Mouse (Mus musculus) myocyte (in vitro differentiated cells): ENCODE data around the gene Popdc2. TPM values are rescaled to one million over a fixed set of nuclear protein-coding genes. Genes with fewer than 3 reads are reported as not detected.

Source experiments
- H3K27me3 ChIP-seq: one replicate; pipeline ENCODE4 v1.6.1; 2011; ENCODE audit not compliant: control insufficient read depth, insufficient read depth, insufficient read length
- H3K36me3 ChIP-seq: one replicate; pipeline ENCODE4 v1.6.1; 2011; ENCODE audit not compliant: control insufficient read depth, insufficient read depth
- H3K4me2 ChIP-seq: one replicate; pipeline ENCODE4 v1.6.1; 2011; ENCODE audit warnings: low read depth, control low read depth
- H3K4me3 ChIP-seq: one replicate; pipeline ENCODE4 v1.5.1; 2011; ENCODE audit warnings: mild to moderate bottlenecking, control low read depth, moderate library complexity
- H3K79me2 ChIP-seq: one replicate; pipeline ENCODE4 v1.6.1; 2011; ENCODE audit not compliant: control insufficient read depth, insufficient read depth
- H3ac ChIP-seq: one replicate; pipeline ENCODE4 v1.6.1; 2011; ENCODE audit not compliant: control insufficient read depth, insufficient read length
- CEBPB ChIP-seq: IDR thresholded peaks from 2 replicates; pipeline ENCODE4 v1.6.1; 2011; ENCODE audit warnings: mild to moderate bottlenecking, moderate library complexity; ENCODE audit not compliant: poor library complexity, insufficient read depth, severe bottlenecking
- E2F4 ChIP-seq: IDR thresholded peaks from one replicate; pipeline ENCODE4 v1.6.1; 2011; ENCODE audit warnings: mild to moderate bottlenecking, control low read depth, moderate library complexity; ENCODE audit not compliant: insufficient read depth
- MAX ChIP-seq: IDR thresholded peaks from one replicate; pipeline ENCODE4 v1.6.1; 2011; ENCODE audit warnings: low read depth, mild to moderate bottlenecking, control low read depth
- MYOD1 ChIP-seq, 3 experiments: IDR thresholded peaks; one replicate each; pipeline ENCODE4 v1.6.1; 2011; ENCODE audit warnings: control low read depth in 2 of 3, low read depth in 2 of 3, mild to moderate bottlenecking in 2 of 3, moderate library complexity in 1 of 3; ENCODE audit not compliant: insufficient read length in 2 of 3, control insufficient read depth in 1 of 3
- MYOG ChIP-seq, 3 experiments: IDR thresholded peaks; one replicate each; pipeline ENCODE4 v1.6.1; 2011; ENCODE audit warnings: control low read depth in 2 of 3, low read depth in 2 of 3, mild to moderate bottlenecking in 2 of 3; ENCODE audit not compliant: insufficient read length in 2 of 3, control insufficient read depth in 1 of 3, insufficient read depth in 1 of 3
- POLR2A ChIP-seq: IDR thresholded peaks from one replicate; pipeline ENCODE4 v1.6.1; 2011; ENCODE audit warnings: low read depth, mild to moderate bottlenecking, control low read depth, moderate library complexity; ENCODE audit not compliant: insufficient read length
- POLR2AphosphoS2 ChIP-seq: IDR thresholded peaks from one replicate; pipeline ENCODE4 v1.6.1; 2011; ENCODE audit warnings: low read depth, control low read depth; ENCODE audit not compliant: insufficient read length
- REST ChIP-seq: IDR thresholded peaks from one replicate; pipeline ENCODE4 v1.6.1; 2011; ENCODE audit warnings: mild to moderate bottlenecking, control low read depth, moderate library complexity; ENCODE audit not compliant: insufficient read depth, insufficient read length
- SRF ChIP-seq: IDR thresholded peaks from one replicate; pipeline ENCODE4 v1.6.1; 2011; ENCODE audit warnings: low read depth; ENCODE audit not compliant: control insufficient read depth, insufficient read length
- TCF12 ChIP-seq: IDR thresholded peaks from one replicate; pipeline ENCODE4 v1.6.1; 2011; ENCODE audit warnings: mild to moderate bottlenecking, control low read depth; ENCODE audit not compliant: poor library complexity, insufficient read depth, severe bottlenecking
- TCF3 ChIP-seq: IDR thresholded peaks from one replicate; pipeline ENCODE4 v1.6.1; 2011; ENCODE audit warnings: low read depth, control low read depth; ENCODE audit not compliant: insufficient read length
- USF1 ChIP-seq: IDR thresholded peaks from one replicate; pipeline ENCODE4 v1.6.1; 2011; ENCODE audit warnings: low read depth, mild to moderate bottlenecking, control low read depth, moderate library complexity
- polyA plus RNA-seq: library from polyadenylated mRNA; unstranded; fragments of >200 nt; fragmentation: generic; extraction: Trizol; gene quantifications from one replicate; pipeline ENCODE4 v1.2.1, GENCODE M21; 2012; ENCODE audit warnings: missing spikeins

The Popdc2 gene
- 10.5 TPM for polyA plus RNA-seq

DNA sequence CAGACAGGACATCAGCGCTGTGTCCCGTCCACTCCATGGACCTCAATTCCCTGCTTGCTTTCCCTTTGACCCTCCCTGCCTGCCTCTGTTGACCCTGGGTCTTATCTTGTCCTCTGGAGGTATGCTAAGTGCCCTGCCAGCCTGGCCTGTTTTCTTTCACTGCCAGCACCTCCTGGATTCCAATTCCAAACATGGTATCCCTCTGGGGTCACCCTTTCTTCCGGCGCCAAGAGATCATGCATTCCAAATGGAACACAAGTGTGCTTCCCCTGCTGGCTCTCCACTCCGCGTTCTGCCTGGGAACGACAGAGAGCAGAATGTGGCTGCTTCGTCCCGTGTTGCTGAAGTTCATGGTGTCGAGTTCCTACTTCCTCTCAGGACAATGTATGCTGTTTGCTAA, at the start of gene Popdc2:
TSS of gene Popdc2 (plus strand) at position 277 of the 400 bp plus-strand sequence.
- H3K36me3 ChIP-seq, result no peaks in the 10 kb centered on the region
- no peak for TF ChIP-seq SRF
- TF ChIP-seq TCF3, result no peak
- no peaks in the 10 kb centered on the region for H3K27me3 ChIP-seq
- H3K4me2 ChIP-seq, result peak within 1 kb of the TSS; percentile 6
- H3K79me2 ChIP-seq, result peaks cover 7% of the 10 kb centered on the region
- H3ac ChIP-seq, result no peak within 1 kb of the TSS
- H3K4me3 ChIP-seq, result no peak within 1 kb of the TSS

DNA sequence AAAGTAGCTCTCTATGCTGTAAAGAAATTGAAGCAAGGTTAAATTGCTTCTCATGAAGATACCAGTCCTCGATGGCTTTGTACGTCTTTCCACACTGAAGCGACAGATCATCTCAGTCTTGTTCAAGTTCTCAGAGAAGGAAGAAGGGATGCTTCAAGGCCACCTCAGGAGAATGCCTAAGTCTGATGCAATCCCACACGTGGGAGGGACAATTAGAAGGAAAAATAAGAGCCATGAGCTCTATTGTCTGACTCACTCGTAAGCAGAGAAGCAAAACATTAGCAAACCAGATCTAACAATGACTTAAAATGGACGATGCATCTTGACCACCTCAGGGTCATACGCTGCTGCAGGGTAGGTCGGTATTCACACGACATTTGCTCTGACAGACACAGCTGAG, 43.5 kb upstream of the Popdc2 start:
- Histone ChIP-seq H3ac (no peak overlapping the region), H3K4me3 (no peak overlapping the region)

DNA sequence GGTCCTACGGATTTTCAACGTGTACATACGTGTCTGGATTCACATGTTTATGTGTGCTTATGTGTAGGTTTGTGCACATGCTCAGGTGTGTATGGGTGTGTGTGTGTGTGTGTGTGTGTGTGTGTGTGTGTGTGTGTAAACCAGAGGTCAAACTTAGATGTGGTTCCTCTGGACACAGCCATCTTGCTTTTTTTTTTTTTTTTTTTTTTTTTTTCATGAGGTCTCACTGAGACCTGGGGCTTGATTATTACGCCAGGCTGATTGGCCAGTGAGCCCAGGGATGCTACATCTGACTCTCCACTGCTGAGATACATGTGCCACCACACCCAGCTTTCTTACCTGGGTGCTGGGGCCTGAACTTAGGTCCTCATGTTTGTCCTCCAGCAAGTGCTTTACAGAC, 42.9 kb upstream of the Popdc2 start:
- Histone ChIP-seq H3K4me3 (no peak overlapping the region), H3K27me3 (no peaks in the 10 kb centered on the region), H3K79me2 (no peaks in the 10 kb centered on the region), H3K36me3 (no peaks in the 10 kb centered on the region), H3ac (no peak overlapping the region), H3K4me2 (peak overlapping the region; percentile 65)
- TF ChIP-seq POLR2AphosphoS2, result no peak
- TF ChIP-seq POLR2A, result no peak
- TF ChIP-seq MYOG (IDR thresholded peaks at IDR 0.05; ENCODE audit: control insufficient read depth in 1 of 3, insufficient read depth in 1 of 3, insufficient read length in 2 of 3, low read depth in 2 of 3), result no peak
- TF ChIP-seq REST, result no peak
- TF ChIP-seq MYOD1 (IDR thresholded peaks at IDR 0.05; ENCODE audit: control insufficient read depth in 1 of 3, insufficient read length in 2 of 3, low read depth in 2 of 3), result no peak
- no peak for TF ChIP-seq MAX
- TF ChIP-seq SRF, result no peak
- no peak for TF ChIP-seq E2F4
- TF ChIP-seq TCF3, result no peak
- no peak for TF ChIP-seq TCF12
- TF ChIP-seq USF1, result no peak

More for the DNA sequence above, 43.5 kb upstream of the Popdc2 start:
- H3K36me3 ChIP-seq, result no peaks in the 10 kb centered on the region
- TF ChIP-seq CEBPB (peak; percentile 94), MYOG (IDR thresholded peaks at IDR 0.05; ENCODE audit: control insufficient read depth in 1 of 3, insufficient read depth in 1 of 3, insufficient read length in 2 of 3, low read depth in 2 of 3) (no peak), MAX (peak; percentile 90)
- H3K79me2 ChIP-seq, result no peaks in the 10 kb centered on the region
- peak overlapping the region; percentile 65 for H3K4me2 ChIP-seq
- H3K27me3 ChIP-seq, result no peaks in the 10 kb centered on the region

DNA sequence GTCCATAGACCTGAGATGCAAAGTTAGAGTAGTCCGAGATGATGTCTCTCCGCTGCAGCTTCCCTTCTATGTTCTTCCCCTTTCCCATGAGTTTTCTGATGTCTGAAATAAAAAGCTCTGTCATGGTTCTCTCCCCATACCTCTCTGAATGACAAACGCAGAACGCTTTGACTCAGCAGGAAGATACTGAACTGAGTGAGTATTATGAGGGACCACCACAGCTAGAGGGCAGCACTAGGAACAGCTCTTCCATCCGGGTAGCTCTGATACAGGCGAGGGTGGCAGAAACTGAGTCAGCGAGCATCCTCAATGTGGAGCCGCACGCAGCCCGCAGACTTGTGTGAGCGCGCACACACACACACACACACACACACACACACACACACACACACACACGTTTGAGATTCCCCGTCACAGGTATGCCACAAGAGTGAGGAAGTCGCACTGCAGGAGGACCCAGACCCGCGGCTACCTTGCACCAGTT, 40.5 kb upstream of the Popdc2 start:
- H3K4me3 ChIP-seq, result no peak overlapping the region
- no peak overlapping the region for H3ac ChIP-seq
- no peaks in the 10 kb centered on the region for H3K27me3 ChIP-seq
- H3K79me2 ChIP-seq, result no peaks in the 10 kb centered on the region
- no peaks in the 10 kb centered on the region for H3K36me3 ChIP-seq
- TF ChIP-seq SRF, result no peak
- TF ChIP-seq MYOD1 (IDR thresholded peaks at IDR 0.05; ENCODE audit: control insufficient read depth in 1 of 3, insufficient read length in 2 of 3, low read depth in 2 of 3), result no peak
- no peak for TF ChIP-seq POLR2AphosphoS2
- TF ChIP-seq POLR2A, result no peak
- no peak for TF ChIP-seq TCF3
- no peak for TF ChIP-seq USF1
- TF ChIP-seq MYOG (IDR thresholded peaks at IDR 0.05; ENCODE audit: control insufficient read depth in 1 of 3, insufficient read depth in 1 of 3, insufficient read length in 2 of 3, low read depth in 2 of 3), result no peak
- TF ChIP-seq MAX, result no peak
- TF ChIP-seq REST, result no peak
- no peak for TF ChIP-seq E2F4
- no peak for TF ChIP-seq TCF12
- no peak for TF ChIP-seq CEBPB
- no peak overlapping the region for H3K4me2 ChIP-seq

DNA sequence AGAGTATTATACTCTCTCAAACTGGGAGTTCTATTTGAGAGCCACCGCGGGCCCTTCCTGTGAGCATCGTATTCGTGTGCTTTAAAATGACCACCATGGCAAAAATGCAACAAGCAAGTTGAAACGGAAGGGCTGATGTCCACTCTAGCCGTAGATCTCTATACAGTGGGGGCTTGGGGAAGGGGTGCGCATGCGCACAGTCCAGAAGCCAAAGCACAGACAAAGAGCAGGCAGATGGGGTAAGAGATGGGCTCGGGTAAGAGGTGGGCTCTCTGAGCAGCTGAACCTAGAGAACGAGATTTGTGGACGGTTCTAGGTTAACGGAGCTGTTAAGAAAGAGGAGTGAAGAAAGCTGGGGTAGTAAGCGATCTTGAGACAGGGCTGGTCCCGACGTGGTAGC, 37.7 kb upstream of the Popdc2 start:
- Histone ChIP-seq H3K36me3 (no peaks in the 10 kb centered on the region), H3K4me3 (no peak overlapping the region), H3ac (no peak overlapping the region), H3K4me2 (no peak overlapping the region), H3K79me2 (no peaks in the 10 kb centered on the region), H3K27me3 (no peaks in the 10 kb centered on the region)
- TF ChIP-seq TCF3 (no peak), POLR2A (no peak)

DNA sequence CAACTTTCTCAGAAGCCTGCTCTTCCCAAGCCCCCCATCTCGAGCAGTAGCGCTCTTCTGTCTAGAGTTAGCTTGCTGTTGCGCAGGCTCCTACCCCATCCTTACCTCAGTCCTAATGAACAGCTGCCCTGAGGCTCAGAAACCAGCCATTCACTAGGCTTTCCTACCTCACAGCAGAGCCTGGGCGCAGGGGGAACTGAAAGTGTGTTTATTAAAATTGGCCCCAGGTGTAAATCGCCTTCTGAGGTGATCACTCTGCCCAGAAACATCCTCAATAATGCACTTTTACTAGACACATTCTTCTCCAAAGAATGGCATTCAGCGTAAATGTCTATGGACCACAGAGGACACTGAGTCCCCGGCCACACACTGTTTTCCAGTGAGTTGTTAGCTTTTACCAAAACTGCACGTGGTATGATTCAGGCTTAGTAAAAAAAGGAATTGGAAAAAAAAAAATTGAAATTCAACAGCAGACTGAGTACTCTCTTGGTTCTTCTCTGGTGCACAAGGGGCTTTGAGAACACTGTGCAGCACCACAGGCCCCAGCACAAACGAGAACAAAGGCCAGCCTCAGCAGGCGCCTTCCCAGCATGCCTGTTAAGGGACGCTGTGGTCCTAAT, 35.1 kb upstream of the Popdc2 start:
- TF ChIP-seq CEBPB (no peak), TCF3 (no peak), TCF12 (no peak), SRF (no peak), MYOG (IDR thresholded peaks at IDR 0.05; ENCODE audit: control insufficient read depth in 1 of 3, insufficient read depth in 1 of 3, insufficient read length in 2 of 3, low read depth in 2 of 3) (no peak), REST (no peak), USF1 (no peak), MYOD1 (IDR thresholded peaks at IDR 0.05; ENCODE audit: control insufficient read depth in 1 of 3, insufficient read length in 2 of 3, low read depth in 2 of 3) (no peak), POLR2AphosphoS2 (no peak), MAX (no peak), E2F4 (no peak), POLR2A (no peak)
- no peak overlapping the region for H3ac ChIP-seq
- H3K36me3 ChIP-seq, result no peaks in the 10 kb centered on the region
- H3K79me2 ChIP-seq, result no peaks in the 10 kb centered on the region
- H3K4me2 ChIP-seq, result no peak overlapping the region
- no peak overlapping the region for H3K4me3 ChIP-seq
- no peaks in the 10 kb centered on the region for H3K27me3 ChIP-seq
